Mouse (Mus musculus) natural killer cell, adult 2 months (primary cell): ENCODE data around the gene Tmed2.
"Not testable (repeated sequence)": the region's sequence is repeated elsewhere in the genome, so short reads cannot be mapped to it uniquely, and the experiment has no call there.

ENCODE experiments used
- DNase-seq, 2 experiments: peaks; one replicate each; pipeline ENCODE4 v3.0.0; 2022; ENCODE audit warnings: low spot score in 2 of 2

Gene Tmed2

DNA sequence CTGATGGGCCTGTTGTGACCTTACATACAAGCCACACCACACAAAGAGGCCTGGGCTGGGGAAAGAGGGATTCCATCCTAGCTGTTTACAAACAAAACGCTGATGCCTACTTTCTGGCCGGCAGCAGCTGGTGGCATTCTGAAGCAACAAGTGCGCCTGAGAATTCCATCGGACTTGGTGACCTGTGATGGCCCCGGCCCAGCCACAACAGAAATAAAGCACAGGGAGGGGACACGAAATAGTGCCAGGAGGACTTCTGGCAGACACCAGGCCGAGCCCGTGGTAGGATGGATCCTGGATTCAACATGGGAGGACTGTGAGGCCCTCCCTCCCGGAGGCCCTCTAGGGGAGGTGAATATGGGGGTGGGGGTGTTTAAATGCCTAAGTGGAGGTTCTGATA is 11.7 kb upstream of the Tmed2 start:
- no peak for DNase-seq

DNA sequence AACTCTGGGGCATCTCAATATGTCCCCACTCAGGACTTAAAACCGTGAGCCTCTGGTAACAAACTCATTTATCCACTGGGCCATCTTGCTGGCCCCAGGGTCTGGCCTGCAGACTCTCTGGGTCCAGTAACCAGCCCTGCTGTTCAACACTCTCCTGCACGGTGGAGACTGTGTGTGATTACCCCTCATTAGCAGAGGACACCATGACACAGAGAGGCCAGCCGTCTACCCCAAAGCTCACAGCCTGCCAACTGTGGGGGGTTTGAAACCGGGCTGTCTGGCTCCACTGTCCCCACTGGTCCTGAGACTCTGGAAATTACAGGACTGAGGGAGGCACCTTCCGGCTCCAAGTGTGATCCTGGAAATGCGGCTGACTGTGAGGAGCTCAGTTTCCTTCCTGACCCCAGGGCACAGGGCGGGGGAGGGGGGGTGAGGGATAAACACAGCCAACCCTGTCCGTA is 11.3 kb upstream of the Tmed2 start:
- DNase-seq, result no peak

DNA sequence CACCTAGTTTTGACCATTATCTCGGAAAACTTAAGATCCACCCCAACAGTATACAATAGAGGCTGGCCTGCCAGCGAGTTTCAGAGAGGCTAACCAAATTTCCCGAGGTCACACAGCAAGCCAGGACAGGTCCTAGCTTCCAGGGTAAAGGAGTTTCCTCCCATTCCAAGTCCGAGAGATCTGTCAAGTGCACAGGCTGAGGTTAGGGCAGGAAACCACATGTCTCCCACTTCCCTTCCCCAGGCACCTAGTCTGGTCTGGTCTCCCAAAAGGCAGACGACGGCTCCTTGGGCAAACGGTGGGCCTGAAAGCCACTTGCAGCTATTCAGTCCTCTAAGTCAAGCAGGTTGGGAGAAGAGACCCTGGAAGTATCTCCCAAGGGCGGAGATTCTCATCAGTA is 10.8 kb upstream of the Tmed2 start:
- DNase-seq, result no peak

DNA sequence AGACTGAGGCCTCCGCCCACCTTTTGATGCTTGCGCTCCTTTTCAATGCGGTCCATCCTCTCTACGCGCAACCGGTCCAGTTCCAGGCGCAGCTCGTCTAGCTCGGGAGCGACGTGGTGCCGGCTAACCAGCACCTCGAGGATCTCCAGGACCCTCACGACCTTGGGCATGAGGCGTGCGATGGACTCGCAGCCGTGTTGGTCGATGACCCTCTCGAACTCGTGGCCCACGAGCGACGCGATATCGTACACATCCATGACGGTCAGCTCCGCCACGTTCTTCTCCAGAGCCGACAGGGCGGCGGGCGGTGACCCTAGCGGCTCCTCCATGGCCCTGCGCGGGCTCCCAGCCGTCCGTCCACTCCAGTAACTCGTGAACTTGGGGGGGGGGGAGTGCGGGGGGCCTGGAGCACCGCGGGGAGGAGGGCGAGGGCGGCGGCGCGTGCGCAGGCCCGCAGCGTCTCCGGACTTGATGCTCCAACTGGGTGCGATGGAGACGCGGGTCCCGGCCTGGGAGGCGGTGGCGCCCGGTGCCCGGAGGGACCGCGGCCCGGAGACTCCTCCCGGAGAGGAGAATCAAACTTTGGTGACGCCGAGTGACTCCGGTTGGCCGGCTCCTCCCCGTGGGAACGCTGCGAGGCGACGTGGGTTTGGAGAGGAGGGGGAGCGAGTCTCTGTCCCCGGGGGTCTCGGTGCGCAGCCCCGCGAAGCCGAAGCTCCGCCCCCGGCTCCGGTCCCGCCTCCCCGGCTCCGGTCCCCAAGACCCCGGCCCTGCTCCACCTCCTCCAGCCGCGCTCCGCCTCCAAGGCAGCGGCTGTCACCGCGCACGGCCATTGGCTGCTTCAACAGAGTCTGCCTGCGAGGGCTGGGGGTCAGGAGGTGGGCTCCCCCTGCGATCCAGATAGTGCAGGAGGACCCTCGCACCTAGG is 9.6 kb upstream of the Tmed2 start, which contains the start of gene Rilpl1:
Rilpl1 (minus strand) TSS at position 737 of the 928 bp plus-strand sequence.
- DNase-seq, result peak in 1 of 2 experiments; percentile 41

DNA sequence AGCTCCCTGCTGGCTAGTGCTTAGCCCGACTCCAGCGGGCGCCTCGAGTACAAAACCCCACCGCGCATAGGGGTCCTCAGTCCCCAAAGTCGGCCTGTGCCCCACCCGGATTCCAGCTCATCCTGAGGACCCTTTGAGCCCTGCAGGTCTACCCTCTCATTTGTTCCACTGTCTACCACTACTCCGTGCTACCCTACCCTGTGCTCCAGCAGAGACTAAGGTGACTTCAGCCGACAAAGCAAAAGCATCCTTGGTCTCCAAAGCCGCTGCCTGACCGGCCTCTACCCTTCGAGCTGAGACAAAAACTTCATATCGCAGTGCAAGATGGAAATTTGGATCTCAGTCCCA is 8.9 kb upstream of the Tmed2 start:
- DNase-seq, result no peak

DNA sequence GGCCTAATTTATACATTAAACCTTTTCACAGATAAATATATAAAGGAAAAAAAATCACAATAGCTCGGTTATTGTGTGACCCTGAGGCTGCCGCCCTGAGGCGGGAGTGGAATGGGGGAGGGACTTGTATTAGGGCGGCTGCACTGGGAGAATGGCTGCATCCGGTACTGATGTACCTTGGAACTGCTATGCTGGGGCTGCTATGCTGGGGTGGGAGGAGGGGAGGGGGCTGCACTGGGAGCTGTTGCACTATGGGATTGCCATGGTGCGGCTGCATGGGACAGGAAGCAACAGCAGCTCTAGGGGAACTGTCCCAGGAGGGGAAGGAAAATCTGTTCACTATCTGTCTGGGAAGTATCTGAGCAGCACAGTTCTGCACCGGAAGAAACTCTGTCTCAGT is 8.0 kb upstream of the Tmed2 start:
- no peak for DNase-seq

DNA sequence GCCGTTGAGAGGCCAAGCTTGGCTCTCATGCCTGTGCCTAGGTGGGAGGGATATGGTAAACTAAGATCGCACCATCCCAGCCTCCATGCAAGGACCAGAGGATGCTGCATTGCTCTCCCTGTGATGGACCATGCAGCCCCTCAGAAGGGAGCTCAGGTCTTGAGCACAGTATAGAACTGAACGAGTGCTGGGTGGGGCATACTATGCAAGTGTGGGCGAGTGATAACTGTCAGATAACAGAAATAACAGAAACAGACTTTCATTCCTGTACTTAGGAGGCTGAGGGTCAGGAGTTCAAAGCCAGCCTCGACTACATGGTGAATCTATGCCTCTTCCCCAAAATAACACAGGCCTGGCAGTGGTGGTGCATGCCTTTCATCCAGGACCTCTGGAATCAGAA is 5.5 kb upstream of the Tmed2 start:
- DNase-seq, result no peak

DNA sequence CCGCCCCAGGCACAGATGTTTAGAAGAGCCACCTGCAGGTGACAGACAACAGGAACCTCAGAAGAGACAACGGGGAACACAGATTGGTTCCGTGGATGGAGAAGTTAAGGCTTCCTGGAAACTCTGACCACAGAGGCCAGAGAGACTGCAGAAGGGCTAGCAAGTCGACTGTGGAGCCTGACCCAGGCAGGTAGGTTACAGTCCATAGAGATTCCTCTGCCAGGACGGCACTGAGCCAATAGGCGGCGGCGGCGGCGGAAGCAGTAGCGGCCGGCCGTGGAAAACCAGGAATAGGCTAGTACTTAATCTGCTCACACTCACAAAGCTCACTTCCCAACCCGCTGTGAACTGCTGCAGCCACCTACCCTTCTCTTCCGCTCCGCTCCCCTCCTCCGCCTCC is 3.7 kb upstream of the Tmed2 start:
- no peak for DNase-seq

DNA sequence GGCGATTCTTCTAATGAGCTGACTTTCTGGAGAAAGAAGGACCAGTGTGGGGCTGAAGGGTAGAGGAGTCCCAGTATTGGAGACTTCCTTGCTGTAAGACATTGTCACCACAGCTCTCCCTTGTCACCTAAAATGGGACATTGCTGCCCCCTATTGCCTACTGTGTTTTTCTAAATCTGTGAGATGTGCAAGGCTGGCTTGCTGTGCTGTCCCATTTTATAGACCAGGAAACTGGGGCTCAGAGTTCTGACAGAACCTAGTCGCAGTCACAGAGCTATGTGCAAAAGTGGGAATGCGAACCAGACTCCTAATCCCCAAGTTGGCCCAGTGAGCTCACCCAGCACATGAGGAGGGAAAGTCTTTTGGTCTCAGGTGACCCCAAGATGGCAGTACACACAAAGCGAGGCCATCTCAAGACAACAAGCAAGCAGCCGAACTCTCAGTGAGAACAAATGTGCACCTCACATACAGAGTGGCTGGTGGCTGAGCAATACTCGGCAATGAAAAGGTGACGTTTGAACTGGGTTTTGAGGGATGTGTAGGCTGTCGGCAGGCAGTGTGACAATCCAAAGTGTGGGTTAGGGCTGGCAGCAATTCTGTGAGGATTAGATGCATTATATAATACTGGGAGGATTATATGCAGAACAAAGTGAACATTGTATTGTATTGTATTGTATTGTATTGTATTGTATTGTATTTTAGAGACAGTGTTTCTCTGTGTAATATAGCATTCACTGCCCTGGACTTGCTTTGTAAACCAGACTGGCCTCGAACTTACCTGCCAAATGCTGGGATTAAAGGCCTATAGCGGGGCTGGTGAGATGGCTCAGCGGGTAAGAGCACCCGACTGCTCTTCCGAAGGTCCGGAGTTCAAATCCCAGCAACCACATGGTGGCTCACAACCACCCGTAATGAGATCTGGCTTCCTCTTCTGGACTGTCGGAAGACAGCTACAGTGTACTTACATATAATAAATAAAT is 1.4 kb upstream of the Tmed2 start:
- peak; percentile 53 to 73 for DNase-seq

DNA sequence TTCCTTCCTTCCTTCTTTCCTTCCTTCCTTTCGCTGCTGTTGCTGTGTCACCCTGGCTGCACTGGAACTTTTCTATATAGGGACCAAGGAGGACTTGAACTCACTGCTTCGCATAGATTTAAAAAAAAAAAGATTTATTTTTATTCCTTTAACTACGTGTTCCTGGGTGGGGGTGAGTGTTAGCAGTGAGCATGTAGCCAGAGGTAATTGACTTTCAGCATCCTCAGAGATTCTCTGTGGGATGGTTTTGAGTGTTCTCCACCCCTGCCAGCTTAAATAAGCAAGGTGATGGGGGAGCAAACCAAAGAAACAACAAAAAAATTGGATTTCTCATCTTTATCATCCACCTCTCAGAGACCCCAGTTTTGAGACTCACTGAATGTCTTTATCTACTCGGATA is 590 bp upstream of the Tmed2 start:
- DNase-seq, result no peak

DNA sequence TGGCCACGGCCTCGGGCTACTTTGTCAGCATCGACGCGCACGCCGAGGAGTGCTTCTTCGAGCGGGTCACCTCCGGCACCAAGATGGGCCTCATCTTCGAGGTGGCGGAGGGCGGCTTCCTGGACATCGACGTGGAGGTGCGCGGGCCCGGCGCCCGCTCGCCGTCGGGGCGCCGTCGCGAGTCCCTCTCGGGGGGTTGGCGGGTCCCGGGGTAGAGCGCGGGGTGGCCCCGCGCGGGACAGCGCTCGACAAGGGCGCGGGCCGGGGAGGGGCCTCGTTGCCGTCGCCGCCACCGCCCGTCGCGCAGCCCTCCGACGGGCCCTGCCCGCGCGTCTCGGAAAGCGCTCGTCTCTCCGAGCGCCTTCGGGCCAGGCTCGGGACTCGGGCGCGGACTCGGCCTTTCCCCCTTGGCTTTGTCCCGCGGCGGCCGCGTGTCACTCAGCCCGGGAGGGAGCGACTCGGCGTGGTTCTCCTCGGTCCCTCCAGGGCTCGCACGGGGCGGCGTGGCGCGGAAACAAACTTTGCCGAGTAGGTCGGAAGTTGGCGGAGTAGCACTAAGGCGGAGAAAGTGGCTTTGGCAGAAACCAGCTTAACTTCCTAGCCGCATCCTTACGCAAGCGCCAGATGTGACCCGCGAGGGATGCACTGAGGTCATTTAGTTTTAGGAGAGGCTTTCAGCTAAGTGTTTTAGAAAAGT is 558 bp downstream of the Tmed2 start:
- DNase-seq, result peak; percentile 46 to 53

DNA sequence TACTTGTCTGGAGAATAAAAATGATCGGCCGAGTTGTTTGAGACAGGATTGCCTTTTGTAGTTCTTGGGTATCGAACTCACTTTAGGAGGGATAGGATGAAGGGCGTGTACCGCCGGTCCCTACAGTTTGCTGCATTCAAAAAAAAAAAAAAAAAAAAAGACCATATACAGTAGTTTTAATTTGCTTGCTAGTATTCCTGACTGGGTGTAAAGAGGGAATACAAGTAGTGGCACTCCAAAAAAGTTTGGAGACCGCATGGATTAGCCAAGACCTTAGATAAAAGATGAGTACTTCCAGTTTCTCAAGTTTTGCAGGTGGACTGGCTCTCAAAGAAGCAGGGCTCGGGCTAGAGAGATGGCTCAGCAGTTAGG is 1.1 kb downstream of the Tmed2 start:
- DNase-seq, result no peak

DNA sequence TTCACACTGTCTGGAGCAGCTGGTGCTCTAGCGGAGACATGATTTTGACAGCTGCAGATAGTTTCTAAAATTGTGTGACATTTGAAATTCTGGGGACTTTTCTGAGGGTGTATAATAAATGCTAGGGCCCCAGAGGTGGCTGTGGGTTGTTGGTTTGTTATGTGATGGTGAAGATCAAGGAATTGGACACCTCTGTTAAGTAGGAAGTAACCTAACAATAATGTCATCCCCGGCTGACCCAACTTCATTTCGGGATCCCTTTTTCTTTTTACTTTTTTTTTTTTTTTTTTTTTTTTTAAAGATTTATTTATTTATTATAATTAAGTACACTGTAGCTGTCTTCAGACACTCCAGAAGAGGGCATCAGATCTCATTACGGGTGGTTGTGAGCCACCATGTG is 10.2 kb downstream of the Tmed2 start:
- DNase-seq, result not testable (repeated sequence)

DNA sequence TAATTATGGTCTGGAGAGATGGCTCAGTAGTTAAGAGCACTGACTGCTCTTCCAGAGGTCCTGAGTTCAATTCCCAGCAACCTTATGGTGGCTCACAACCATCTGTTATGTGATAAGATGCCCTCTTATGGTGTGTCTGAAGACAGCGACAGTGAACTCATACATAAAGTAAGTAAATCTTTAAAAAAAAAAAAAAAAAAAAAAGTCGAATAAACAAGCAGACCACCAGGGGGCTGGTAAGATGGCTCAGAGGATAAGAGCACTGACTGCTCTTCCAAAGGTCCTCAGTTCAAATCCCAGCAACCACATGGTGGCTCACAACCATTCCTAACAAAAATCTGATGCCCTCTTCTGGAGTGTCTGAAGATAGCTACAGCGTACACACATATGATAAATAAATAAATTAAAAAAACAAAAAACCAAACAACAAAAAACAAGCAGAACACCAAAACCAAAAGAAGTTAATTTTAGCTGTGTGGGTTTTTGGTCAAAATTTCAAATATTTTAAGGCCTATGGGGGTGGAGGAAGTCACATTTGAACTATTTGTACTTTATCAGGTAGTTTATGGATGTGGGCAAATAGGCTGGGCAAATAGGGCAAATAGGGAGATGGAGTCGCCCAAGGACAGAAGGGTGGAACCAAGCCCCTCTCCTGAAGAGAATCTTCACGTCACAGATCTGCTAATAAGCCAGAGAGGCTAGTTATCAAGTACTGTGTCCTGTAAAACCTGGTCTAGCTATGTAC is 11.0 kb downstream of the Tmed2 start:
- DNase-seq, result not testable (repeated sequence)

DNA sequence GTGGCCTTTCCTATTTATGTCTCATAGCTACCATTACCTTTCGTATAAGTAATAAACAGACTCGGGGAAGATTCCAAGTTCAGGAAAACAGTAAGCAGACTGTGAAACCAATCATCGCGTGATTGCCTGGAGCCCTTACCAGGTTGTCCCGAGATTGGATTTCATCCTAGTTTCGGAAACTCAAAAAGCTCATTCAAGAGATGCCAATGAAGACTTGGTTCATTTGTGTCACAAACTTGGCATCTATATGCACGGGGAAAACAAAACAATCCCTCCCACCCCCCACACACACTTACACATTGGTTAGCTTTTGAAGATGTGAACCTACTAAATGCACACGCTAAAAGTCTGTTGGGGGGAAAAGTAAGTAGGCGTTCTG is 11.6 kb downstream of the Tmed2 start:
- no peak for DNase-seq

DNA sequence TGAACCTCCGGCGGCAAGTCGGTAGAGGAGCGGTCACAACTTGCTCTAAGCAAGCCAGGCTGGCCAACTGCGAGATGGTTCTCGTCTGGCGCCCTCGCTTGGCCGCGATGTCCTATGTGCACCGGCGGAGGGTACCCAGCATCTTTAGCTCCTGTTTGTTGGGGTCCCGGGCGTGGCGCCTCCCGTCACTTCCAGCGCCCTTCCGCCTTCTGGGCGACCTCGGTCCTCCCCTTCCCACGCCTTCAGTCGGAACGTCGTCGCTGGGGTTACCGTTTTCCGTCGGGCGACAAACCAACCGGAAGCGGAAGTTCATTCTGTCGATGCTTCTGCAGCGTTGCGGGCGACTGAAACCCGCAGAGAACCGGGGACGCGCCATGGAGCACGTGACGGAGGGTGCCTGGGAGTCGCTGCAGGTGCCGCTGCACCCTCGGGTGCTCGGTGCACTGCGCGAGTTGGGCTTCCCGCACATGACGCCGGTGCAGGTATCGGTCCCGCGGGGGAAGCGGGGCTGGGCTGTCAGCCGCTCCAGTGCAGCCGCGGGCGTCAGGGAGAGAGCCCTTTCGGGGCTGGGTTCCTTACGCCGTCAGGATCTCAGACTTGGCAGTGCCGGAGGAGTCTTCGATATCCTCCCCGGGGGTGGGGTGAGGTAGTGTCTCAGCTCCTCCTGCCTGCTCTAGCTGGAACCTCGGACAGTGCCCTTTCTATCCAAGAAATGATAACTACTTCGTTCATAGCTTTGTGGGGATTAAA is 12.2 kb downstream of the Tmed2 start, which contains the start of gene Ddx55:
Ddx55 (plus strand) TSS at position 307 of the 750 bp plus-strand sequence.
- peak; percentile 89 to 93 for DNase-seq

DNA sequence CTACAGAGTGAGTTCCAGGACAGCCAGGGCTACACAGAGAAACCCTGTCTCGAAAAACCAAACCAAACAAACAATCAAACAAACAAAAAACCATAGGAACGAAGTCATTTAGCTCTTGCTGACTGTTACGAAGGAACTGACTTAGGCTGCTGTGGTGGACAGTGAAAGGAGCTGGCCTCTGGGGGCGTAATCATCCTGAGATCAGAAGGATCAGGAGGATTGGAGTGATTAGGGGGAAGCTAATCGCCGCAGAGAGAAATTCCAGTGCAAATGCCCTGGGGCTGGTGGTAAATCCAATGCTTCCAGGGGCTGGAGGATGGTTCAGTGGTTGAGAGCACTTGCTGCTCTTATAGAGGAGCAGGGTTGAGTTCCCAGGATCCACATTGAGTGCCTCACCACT is 13.1 kb downstream of the Tmed2 start:
- no peak for DNase-seq

DNA sequence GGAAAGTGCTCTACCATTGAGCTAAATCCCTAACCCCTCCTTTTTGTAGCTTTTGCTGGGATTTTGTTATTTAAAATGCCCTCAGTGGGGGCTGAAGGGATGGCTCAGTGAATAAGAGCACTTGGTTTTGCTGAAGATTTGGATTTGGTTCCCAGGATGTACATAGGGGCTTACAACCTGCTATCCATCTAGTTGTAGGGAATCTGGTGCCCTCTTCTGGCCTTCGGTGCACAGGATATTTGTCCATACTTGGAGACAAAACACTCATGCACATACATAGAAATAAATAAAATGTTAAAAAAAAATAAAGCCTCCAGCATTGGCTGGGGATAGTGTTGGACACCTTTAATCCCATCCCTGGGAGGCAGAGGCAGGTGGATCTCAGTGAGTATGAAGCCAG is 14.7 kb downstream of the Tmed2 start:
- DNase-seq, result no peak

DNA sequence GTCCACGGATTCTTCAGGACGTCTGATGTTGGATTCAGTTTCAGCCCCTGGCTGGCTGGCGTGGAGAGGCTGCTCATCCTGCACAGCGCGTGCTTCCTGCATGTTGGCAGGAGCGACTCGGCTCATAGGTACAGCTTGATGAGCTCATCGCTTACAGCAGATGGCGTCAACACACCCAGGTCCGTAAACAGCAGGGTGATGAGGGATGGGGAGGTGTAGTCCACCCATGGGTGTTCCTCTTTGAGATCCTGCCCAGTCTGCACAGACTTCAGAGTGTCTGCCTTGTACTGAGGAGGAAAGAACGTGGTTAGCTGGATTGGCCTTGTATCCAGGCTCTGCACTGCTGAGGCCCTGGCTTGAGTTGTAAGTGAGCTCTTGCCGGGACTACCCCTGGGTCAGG is 30.6 kb downstream of the Tmed2 start:
- no peak for DNase-seq

DNA sequence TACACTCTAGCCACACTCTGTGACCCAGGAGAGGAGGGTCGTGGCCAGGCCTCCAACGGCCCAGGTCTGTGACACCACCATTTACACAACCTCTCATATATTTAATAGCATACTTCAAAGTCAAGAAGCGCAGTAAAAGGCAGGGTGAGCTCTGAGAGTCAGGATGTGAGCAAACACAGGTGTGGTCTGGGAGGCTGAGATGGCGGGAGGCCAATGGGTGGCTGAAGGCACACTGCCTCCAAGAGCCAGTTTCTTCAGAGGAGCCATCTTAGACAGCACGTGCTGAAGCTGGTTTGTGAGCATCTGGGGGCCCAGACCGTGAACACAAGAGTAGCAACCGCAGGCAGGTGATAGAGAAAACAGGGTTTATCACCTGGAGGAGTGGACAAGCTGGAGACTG is 35.0 kb downstream of the Tmed2 start:
- DNase-seq, result no peak
